Mouse (Mus musculus) liver, postnatal 0 days (tissue): ENCODE measurements around the gene Setdb2.

Source experiments
- CTCF ChIP-seq: sonication (generic); IDR thresholded peaks from 2 replicates; pipeline ENCODE4 v1.5.1; 2016; ENCODE audit warnings: antibody characterized with exemption, low read depth
- EP300 ChIP-seq: IDR thresholded peaks from 2 replicates; pipeline ENCODE4 v1.6.1; 2016; ENCODE audit warnings: antibody characterized with exemption, low read depth, mild to moderate bottlenecking

- TF ChIP-seq CTCF (no peak), EP300 (no peak)
Measured at GRCm38 (mm10) chr14:59447981-59448380, 7.3 kb upstream of the Setdb2 start.
